Mouse (Mus musculus) neural tube, embryonic 14.5 days (tissue): Measurements from ENCODE around the gene Etfa. TPM values are rescaled to one million over a fixed set of nuclear protein-coding genes. Genes with fewer than 3 reads are reported as not detected.

Experiments
- ATAC-seq: fragments of 200-750 bp; cut with Nextera tagmentation; 2 replicates; pipeline ENCODE4 v1.8.0; 2017; ENCODE audit warnings: low read depth, mild to moderate bottlenecking, moderate TSS enrichment, moderate library complexity
- H3K27ac ChIP-seq: fragments of 300-500 bp; sonication (generic); 2 replicates; pipeline ENCODE4 v1.5.1; 2014; ENCODE audit warnings: low read depth, mild to moderate bottlenecking, control low read depth, low read length, moderate library complexity, mixed read lengths
- H3K27me3 ChIP-seq: fragments of 300-500 bp; sonication (generic); 2 replicates; pipeline ENCODE4 v1.6.1; 2014; ENCODE audit warnings: low read length; ENCODE audit not compliant: control insufficient read depth, insufficient read depth
- H3K36me3 ChIP-seq: fragments of 300-500 bp; sonication (generic); 2 replicates; pipeline ENCODE4 v1.6.1; 2014; ENCODE audit warnings: low read length, mixed read lengths; ENCODE audit not compliant: control insufficient read depth, insufficient read depth
- H3K4me1 ChIP-seq: fragments of 300-500 bp; sonication (generic); 2 replicates; pipeline ENCODE4 v1.6.1; 2014; ENCODE audit warnings: low read length; ENCODE audit not compliant: control insufficient read depth, insufficient read depth
- H3K4me2 ChIP-seq: fragments of 300-500 bp; sonication (generic); 2 replicates; pipeline ENCODE4 v1.6.1; 2014; ENCODE audit warnings: mild to moderate bottlenecking, low read depth, low read length, control low read depth
- H3K4me3 ChIP-seq: fragments of 300-500 bp; sonication (generic); 2 replicates; pipeline ENCODE4 v1.5.1; 2014; ENCODE audit warnings: low read depth, low read length, control low read depth, mixed read lengths
- H3K9ac ChIP-seq: fragments of 300-500 bp; sonication (generic); replicated peaks from 2 replicates; pipeline ENCODE4 v1.6.1; 2014; ENCODE audit warnings: low read depth, mild to moderate bottlenecking, control low read depth, low read length, mixed read lengths
- H3K9me3 ChIP-seq: fragments of 300-500 bp; sonication (generic); 2 replicates; pipeline ENCODE4 v1.6.1; 2016; ENCODE audit warnings: low read length; ENCODE audit not compliant: control insufficient read depth
- WGBS: fragments of 180-500 bp; shearing (Covaris S2); extraction: QIAGEN DNeasy Blood & Tissue Kit; methylation state at CpG from one replicate; pipeline ENCODE4 v1.1.7; 2014; 5-methylcytosine and 5-hydroxymethylcytosine counted together
- polyA plus RNA-seq: library from polyadenylated mRNA; unstranded; fragments of >200 nt; fragmentation: Nextera tagmentation; extraction: Ambion mirVana; gene quantifications from 2 replicates; pipeline ENCODE4 v1.2.1, GENCODE M21; 2014

Etfa gene
- polyA plus RNA-seq, 1 experiment from 2014 or later = 83.7 TPM

DNA sequence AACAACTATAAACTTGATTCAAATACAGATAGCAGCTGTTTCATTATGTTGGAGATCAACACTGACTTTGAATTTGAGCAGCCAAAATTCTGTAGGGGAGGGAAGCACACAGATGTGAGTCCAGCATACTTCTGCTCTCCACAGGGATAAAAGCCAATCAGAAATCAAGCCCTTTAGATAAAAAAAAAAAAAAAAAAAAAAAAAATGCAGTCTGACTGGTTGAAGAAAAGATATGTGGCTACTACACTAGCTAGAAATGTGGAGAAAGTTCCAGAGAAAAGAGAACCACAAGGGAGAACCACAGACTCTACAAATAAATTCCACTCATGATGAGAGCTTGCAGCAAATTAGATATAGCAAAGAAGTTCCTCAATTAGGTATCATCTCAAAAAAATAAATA is 33.3 kb downstream of the Etfa start:
- Histone ChIP-seq H3K36me3 (no peaks in the 10 kb centered on the region), H3K27me3 (no peaks in the 10 kb centered on the region), H3K9ac (no peak overlapping the region), H3K4me2 (no peak overlapping the region), H3K4me3 (no peak overlapping the region), H3K9me3 (no peaks in the 10 kb centered on the region), H3K27ac (no peak overlapping the region), H3K4me1 (no peaks in the 10 kb centered on the region)
- no peak for ATAC-seq

DNA sequence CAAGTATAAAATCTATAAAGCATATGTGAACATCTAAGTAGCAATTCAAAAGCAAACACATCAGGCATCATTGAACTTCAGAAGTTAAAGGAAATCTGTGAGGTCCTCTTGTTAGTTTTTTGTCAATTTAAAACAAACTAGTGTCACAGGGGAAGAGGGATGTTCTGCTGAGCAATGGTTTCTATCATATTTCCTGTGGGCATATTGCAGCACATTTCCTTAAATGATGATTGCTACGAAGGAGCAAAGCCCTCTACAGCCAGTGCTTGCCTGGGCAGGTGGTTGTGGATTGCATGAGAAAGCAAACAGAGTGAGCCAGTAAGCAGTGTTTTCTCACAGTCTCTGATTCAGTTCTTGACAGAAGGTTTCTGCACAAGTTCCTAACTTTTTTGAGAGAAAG is 36.0 kb downstream of the Etfa start:
- no peak for ATAC-seq
- no peaks in the 10 kb centered on the region for H3K27me3 ChIP-seq
- H3K9me3 ChIP-seq = no peaks in the 10 kb centered on the region
- no peak overlapping the region for H3K27ac ChIP-seq
- H3K36me3 ChIP-seq = no peaks in the 10 kb centered on the region
- no peak overlapping the region for H3K4me3 ChIP-seq
- no peak overlapping the region for H3K9ac ChIP-seq
- H3K4me2 ChIP-seq = no peak overlapping the region
- WGBS = 78% methylated on average over 1 of the region's 1 CpGs
- H3K4me1 ChIP-seq = no peaks in the 10 kb centered on the region

DNA sequence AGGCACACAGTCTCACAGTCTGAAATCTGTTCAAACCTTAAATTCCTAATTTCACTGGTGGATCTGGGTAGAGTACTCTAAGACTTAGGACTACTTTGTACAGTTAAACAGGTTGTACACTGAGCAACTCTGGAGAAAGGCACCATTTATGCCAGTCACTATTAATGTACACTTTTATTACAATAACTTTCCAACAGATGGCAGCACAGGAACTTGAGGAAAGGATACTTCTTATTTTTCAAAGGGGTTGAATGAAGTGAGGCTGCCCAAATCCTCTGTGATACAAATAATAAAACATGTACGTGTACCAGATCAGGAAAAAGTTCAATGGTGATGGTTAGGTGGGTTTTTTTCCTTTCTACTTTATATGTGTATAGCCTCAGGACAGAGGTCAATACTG is 43.6 kb downstream of the Etfa start:
- 81% methylated on average over 1 of the region's 1 CpGs for WGBS
- ATAC-seq = no peak
- no peaks in the 10 kb centered on the region for H3K27me3 ChIP-seq

GRCm38 (mm10) chr9:55453366-55453765 is 58.7 kb downstream of the Etfa start:
- no peaks in the 10 kb centered on the region for H3K9me3 ChIP-seq
- no peaks in the 10 kb centered on the region for H3K27me3 ChIP-seq
- 89% methylated on average over 5 of the region's 5 CpGs for WGBS
- H3K4me3 ChIP-seq = no peak overlapping the region
- H3K9ac ChIP-seq = no peak overlapping the region
- H3K27ac ChIP-seq = no peak overlapping the region
- ATAC-seq = no peak
- H3K4me2 ChIP-seq = no peak overlapping the region
- H3K4me1 ChIP-seq = no peaks in the 10 kb centered on the region
- no peaks in the 10 kb centered on the region; the same call in 1 of the 2 replicates for H3K36me3 ChIP-seq

More for the DNA sequence above, 43.6 kb downstream of the Etfa start:
- Histone ChIP-seq H3K9me3 (no peaks in the 10 kb centered on the region), H3K27ac (no peak overlapping the region), H3K9ac (no peak overlapping the region), H3K4me1 (no peaks in the 10 kb centered on the region), H3K36me3 (no peaks in the 10 kb centered on the region), H3K4me2 (no peak overlapping the region), H3K4me3 (no peak overlapping the region)

DNA sequence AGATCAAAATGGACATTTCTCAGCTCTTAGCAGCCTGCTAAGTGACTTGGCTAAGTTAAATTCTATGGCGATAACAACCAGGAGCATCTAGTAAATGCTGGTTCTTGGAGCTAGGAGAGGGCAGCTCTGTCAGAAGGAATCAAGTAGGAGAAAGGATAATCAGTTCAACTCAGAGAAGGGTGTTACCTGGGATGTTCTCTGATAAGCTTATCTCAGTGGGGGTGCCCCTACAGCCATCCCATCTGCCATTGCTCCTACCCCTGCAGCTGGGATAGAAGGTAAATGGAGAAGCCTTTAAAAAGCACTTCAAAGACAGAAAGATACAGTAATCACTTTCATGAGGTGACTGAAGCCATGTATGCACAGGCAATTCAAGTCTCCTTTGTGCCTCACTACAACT is 59.1 kb downstream of the Etfa start:
- no peak overlapping the region for H3K4me2 ChIP-seq
- no peak overlapping the region for H3K27ac ChIP-seq
- H3K36me3 ChIP-seq = no peaks in the 10 kb centered on the region; the same call in 1 of the 2 replicates
- no peak for ATAC-seq
- 100% methylated on average over 1 of the region's 1 CpGs for WGBS
- H3K9me3 ChIP-seq = no peaks in the 10 kb centered on the region
- peaks cover 3% of the 10 kb centered on the region; the same call in 1 of the 2 replicates for H3K4me1 ChIP-seq
- no peak overlapping the region for H3K4me3 ChIP-seq
- H3K27me3 ChIP-seq = no peaks in the 10 kb centered on the region
- no peak overlapping the region for H3K9ac ChIP-seq

GRCm38 (mm10) chr9:55451426-55451825 is 60.6 kb downstream of the Etfa start:
- ATAC-seq = no peak
- 89% methylated on average over 3 of the region's 3 CpGs for WGBS
- no peaks in the 10 kb centered on the region for H3K27me3 ChIP-seq

GRCm38 (mm10) chr9:55450035-55450434 is 62.0 kb downstream of the Etfa start:
- 52% methylated on average over 6 of the region's 6 CpGs for WGBS
- Histone ChIP-seq H3K4me2 (no peak overlapping the region), H3K4me1 (peaks cover 3% of the 10 kb centered on the region; the same call in 1 of the 2 replicates), H3K27ac (no peak overlapping the region), H3K9me3 (no peaks in the 10 kb centered on the region), H3K4me3 (no peak overlapping the region), H3K9ac (no peak overlapping the region), H3K36me3 (no peaks in the 10 kb centered on the region; the same call in 1 of the 2 replicates), H3K27me3 (no peaks in the 10 kb centered on the region)
- ATAC-seq = peak; percentile 26; the same call in 1 of the 2 replicates

More at GRCm38 (mm10) chr9:55451426-55451825, 60.6 kb downstream of the Etfa start:
- Histone ChIP-seq H3K9ac (no peak overlapping the region), H3K9me3 (no peaks in the 10 kb centered on the region), H3K4me2 (no peak overlapping the region), H3K36me3 (no peaks in the 10 kb centered on the region; the same call in 1 of the 2 replicates), H3K27ac (no peak overlapping the region), H3K4me1 (peaks cover 3% of the 10 kb centered on the region; the same call in 1 of the 2 replicates), H3K4me3 (no peak overlapping the region)

- no peak for ATAC-seq
- Histone ChIP-seq H3K4me3 (no peak overlapping the region), H3K9me3 (no peaks in the 10 kb centered on the region), H3K36me3 (no peaks in the 10 kb centered on the region; the same call in 1 of the 2 replicates), H3K27me3 (no peaks in the 10 kb centered on the region), H3K4me1 (peaks cover 3% of the 10 kb centered on the region; the same call in 1 of the 2 replicates), H3K9ac (no peak overlapping the region), H3K4me2 (no peak overlapping the region), H3K27ac (no peak overlapping the region)
- WGBS = 89% methylated on average over 1 of the region's 1 CpGs
Observed at GRCm38 (mm10) chr9:55449108-55449507, 62.9 kb downstream of the Etfa start.

- Histone ChIP-seq H3K9me3 (no peaks in the 10 kb centered on the region), H3K27me3 (no peaks in the 10 kb centered on the region), H3K4me2 (no peak overlapping the region), H3K36me3 (no peaks in the 10 kb centered on the region), H3K9ac (no peak overlapping the region), H3K4me1 (peaks cover 3% of the 10 kb centered on the region; the same call in 1 of the 2 replicates), H3K4me3 (no peak overlapping the region), H3K27ac (peak overlapping the region; percentile 46; the same call in 1 of the 2 replicates)
- 64% methylated on average over 4 of the region's 4 CpGs for WGBS
- peak; percentile 54; the same call in 1 of the 2 replicates for ATAC-seq
Observed at GRCm38 (mm10) chr9:55447509-55447908, 64.5 kb downstream of the Etfa start.
